Mouse (Mus musculus): ENCODE data around the gene Vwf.

The Vwf gene

DNA sequence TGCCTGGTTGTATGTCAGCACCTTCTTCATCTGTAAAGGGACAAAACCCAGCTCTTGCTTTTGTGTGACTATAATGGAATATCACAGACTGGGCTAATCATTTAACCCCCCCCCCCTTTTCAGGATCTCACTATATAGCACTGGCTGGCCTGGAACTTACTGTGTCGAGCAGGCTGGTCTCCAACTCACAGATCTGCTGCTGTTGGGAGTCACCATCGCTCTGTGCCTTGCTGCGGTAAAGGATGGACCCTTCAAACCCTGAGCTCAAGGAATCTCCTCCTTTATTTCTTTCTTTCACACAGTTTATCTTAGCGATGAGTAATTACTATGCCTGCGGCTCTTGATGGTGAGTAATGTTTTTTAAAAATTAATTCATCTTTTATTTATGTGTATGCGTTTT lies at the start of gene Vwf:
Gene Vwf, plus strand, starts transcription at position 301 of the 400 bp plus-strand sequence.
- in situ Hi-C loops (cut with MboI, MseI): no loop called here

DNA sequence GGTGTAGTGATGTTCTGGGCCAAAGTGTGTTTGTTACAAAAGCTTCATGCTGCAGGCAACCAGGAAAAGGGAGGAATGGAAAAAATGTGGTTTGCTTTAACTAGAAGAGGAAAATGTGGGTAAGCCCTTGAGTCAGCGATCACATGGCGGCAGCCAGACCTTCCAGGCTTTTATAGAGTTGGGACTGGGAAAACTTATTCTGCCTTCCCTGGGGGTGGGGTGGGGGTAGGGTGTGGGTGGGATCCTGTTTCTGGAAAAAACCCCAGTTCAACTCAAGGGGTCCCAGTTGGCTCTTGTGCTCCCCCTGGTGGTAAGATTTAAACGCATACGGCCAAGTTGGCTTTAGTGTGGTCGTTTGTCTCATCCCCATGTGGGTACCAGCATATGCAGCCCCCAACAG lies 48.5 kb upstream of the Vwf start:
- in situ Hi-C loops (cut with MboI, MseI): loop anchor here (5.0 to 25.0 kb wide), 3 partner anchors 76 to 611 kb away; partner anchors contain the start of gene Cd4 (in 1 of the 2)

DNA sequence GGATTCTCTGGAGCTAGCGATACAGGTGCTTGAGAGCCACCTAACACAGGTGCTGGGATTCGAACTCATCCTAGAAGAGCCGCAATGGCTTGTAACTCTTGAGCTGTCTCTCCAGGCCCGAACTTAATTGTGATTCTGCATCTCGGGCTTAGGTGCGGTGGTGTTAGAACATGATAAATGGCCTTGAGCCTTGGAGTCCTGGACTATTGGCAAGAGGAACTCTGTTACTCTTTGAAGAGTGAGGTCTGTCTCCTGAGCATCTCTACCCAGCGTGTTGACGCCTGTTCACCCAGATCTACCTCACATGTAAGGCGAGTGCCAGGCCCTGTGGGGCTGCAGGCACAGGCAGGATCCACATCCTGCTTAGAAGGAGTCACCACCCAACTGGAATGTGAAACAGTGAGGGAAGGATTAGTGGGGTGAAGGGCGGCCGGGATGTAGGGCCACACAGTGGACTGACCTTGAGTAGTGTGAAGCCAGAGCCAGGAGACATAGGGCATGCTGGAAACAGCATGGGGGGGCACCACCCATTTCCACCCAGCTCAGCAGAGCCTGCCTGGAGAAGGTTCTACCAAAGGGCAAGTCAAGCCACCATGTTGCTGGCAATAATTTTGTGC lies 43.3 kb upstream of the Vwf start:
- in situ Hi-C loops (cut with MboI, MseI): loop anchor here (5.0 to 25.0 kb wide), 4 partner anchors 39 to 659 kb away; partner anchors contain the start of gene Ntf3 (in 1 of the 2)

DNA sequence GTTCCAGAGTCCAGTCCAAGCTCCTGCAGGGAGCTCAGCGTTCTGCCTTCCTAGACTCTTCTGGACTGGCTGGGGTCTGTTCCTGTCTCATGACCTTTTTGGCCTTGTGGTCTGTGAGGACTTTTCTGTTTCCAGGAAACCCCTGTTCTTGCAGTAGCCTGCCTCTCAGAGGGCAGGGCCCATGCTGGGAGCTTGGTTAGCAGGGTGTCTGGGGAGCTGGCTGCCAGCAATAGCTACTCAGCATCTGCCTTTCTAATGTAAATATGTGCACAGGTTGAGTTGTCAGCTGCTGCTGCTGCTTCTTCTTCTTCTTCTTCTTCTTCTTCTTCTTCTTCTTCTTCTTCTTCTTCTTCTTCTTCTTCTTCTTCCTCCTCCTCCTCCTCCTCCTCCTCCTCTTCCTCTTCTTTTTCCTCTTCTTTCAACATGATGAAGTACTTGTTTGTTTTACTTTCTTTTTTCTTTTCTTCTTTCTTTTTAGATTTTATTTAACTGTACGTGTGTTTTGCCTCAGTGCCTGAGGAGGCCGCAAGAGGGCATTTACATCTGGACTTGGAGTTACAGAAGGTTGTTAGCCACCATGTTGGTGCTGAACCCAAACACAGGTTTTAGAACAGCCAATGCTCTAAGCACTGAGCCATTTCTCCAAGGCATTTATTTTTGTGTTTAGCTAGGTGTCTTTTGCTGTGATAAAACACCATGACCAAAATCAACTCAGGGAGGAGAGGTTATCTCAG lies 41.8 kb upstream of the Vwf start:
- in situ Hi-C loops (cut with MboI, MseI): loop anchor here (5.0 to 25.0 kb wide), 4 partner anchors 38 to 658 kb away; partner anchors contain the start of gene Ntf3 (in 1 of the 2)

DNA sequence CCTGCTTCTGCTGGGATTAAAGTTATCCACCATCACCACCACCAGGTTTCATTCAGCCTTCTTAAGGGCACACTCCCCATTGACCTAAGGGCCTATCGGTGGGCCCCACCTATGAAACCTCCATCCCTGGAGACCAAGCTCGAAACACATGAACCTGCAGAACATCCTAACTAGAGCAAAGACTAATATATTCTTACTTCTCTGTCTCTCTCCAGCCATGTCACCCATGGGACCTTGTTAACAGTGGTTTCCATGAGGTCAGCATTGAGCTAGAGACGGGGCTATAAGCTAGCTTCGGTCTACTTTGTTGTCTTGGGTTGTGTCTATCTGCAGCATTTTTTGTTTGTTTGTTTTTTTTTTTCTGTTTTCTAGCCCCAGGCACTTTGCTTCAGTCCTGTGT lies 40.1 kb upstream of the Vwf start:
- in situ Hi-C loops (cut with MboI, MseI): loop anchor here in 1 of 2 experiments (25.0 kb wide), 1 partner anchor 656 kb away; the partner anchor contains the start of gene Ntf3

DNA sequence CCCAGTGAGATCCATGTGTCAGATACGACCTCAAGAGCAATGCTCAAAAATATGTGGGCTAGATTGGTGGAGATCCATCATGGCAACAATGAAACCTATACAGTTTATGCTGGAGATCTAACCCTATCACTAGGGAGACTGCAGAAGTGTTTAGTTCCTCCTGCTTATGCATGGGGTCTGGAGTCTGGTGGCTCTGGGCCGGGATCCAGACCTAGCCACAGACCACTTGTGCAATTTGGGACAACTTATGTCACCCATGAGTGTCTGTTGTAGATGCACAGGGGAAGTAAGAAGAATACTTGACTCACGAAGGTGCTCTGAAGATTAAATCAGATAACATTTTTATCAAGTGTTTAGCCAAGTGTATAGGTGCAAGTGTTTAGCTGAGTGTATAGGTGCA lies 36.8 kb upstream of the Vwf start:
- in situ Hi-C loops (cut with MboI, MseI): loop anchor here in 1 of 2 experiments (25.0 kb wide), 1 partner anchor 653 kb away; the partner anchor contains the start of gene Ntf3

DNA sequence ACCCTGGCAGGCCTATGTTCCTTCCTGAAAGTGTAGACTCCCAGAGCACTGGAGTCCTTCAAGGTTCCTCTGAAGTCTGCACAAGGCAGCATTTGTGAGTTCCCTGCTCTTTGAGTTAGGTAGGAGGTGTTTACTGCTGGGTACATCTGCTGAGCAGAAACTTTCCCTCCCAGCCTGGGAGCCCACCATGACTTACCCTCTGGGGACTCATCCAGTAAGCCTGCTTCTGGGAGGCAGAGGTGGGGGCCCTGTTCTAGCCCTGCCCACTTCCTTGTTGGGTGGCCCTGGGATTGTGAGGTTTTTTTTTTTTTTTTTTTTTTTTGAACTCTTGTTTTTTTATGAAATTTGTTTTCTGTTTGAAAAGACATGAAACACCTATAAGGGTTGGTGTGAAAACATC lies 35.9 kb upstream of the Vwf start:
- in situ Hi-C loops (cut with MboI, MseI): loop anchor here in 1 of 2 experiments (25.0 kb wide), 1 partner anchor 652 kb away; the partner anchor contains the start of gene Ntf3

DNA sequence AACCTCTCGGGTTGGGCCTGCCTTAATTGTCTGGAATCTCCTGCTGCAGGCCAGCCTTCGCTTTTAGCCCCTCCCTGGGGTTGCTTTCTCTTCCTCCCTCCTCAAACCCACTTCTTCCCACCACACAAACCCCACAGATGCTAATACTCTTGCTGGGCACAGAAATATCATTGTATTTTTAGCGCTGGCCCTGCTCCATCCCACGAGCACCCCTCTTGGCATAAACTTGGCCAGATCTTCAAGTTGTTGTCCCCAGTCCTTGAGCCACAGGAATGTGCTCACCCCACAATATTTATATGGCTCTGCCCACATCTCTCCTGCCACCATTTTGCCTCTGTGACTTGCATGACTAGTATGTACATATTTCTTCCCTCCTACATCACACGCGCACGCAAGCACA lies 35.4 kb upstream of the Vwf start:
- in situ Hi-C loops (cut with MboI, MseI): loop anchor here in 1 of 2 experiments (25.0 kb wide), 1 partner anchor 651 kb away; the partner anchor contains the start of gene Ntf3

DNA sequence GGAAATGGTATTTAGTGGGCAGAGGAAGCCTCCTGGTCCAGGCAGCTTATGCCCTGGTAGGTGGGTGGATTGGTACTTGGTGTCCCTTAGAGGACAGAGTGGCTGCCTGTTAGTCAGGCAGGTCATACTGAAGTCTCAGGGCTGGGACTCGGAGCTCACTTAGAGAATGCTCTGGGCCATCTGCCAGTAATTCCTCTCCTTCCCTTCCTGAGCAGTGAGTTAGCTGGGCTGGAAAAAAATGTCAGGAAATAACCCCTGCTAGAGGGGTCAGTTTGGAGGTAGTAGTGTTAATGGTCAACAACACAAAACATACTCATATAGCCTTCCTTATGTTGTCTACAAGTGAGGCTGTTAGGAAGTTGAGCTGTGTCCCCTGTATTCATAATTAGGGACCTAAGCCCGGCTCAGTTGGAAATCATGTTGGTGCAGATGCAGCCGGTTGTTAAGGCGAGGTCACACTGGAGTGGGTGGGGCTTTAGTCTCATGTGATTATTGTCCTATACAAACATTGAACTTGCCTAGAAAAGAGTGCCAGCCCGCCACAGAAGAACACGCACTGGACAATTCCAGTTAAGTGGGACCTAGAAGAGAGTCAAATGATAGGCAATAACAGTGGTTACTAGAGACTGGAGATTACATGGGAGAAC lies 33.5 kb upstream of the Vwf start:
- in situ Hi-C loops (cut with MboI, MseI): loop anchor here in 1 of 2 experiments (25.0 kb wide), 1 partner anchor 649 kb away; the partner anchor contains the start of gene Ntf3

DNA sequence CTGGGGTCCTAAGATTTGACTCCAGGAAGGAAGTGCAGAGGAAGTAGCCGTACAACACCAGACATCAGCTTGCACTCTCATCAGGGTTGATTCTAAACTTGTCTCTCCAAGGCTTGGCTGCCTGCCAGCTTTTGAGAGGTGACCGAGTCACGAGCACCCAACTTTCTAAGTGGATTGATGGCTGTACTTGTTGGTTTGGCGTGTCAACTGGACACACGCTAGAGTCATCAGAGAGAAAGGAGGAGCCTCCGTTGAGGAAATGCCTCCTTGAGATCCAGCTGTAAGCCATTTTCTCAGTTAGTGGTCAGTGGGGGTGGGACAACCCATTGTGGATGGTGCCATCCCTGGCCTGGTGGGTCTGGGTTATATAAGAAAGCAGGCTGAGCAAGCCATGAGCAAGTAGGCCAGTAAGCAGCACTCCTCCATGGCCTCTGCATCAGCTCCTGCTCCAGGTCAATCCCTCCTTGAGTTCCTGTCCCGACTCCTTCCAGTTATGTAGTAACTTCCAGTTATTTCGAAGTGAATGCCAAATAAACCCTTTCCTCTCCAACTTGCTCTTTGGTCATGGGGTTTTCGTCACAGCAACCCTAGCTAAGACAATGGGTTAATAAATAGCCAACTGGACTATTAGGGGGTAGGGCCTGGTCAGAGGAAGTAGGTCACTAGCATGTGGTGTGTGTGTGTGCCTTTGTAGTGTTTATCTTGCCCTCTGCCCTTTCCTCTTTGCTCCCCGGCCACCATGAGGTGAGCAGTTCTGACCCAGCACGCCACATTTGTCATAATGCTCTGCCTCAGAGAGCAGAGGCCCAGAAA lies 30.9 kb upstream of the Vwf start:
- in situ Hi-C loops (cut with MboI, MseI): loop anchor here in 1 of 2 experiments (25.0 kb wide), 1 partner anchor 647 kb away; the partner anchor contains the start of gene Ntf3

DNA sequence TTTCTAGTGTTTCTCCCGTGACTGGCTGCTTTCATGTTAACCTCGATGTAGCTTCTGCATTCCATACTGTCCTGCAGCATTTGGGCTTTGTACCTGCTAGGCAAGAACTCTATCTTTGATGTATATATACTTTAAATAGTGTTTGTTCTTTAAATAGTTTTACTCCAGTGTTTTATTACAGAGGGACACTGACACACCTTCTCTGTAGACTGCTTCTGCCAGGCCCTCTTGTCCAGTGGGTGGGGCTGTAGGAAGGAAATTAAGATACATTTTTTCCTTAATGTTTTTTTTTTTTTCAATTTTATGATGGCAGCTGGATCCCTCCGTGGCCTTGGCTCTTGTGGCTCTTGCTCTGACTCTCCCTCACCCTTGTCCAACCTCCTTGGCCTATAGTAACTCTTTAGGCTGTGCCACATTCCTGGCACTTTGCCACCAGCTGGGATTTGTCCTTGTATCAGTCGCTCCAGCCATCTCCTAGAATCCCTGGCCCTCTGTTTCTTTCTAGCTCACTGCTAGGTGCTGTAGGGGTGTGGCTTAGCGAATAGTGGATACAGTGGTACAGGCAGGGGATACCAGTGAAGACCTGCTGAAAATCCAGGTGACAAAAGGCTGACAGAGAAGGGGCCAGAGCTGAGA lies 24.9 kb upstream of the Vwf start:
- in situ Hi-C loops (cut with MboI, MseI): loop anchor here (5.0 to 25.0 kb wide), 2 partner anchors 71 to 641 kb away; partner anchors contain the start of gene Ntf3 (in 1 of the 2)

DNA sequence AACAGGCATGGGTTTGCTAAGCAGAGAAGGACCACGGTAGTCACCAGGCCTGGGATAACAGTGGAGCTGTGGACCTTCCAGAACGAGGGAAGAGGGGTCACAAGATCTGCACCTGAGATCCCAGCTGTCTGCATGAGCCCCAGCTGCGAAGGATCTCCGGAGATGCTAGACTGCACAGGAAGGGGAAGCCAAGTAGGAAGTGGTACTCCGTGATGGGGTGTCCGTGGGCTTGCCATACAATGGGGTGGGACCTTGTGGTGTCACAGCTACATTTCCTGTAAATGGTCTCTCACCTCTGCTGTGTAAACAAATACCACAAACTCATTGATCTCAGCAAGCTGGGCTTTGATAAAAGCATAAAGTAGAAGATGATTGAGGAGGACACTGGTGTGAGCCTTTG lies 22.5 kb upstream of the Vwf start:
- in situ Hi-C loops (cut with MboI, MseI): loop anchor here (5.0 to 25.0 kb wide), 2 partner anchors 68 to 638 kb away; partner anchors contain the start of gene Ntf3 (in 1 of the 2)

DNA sequence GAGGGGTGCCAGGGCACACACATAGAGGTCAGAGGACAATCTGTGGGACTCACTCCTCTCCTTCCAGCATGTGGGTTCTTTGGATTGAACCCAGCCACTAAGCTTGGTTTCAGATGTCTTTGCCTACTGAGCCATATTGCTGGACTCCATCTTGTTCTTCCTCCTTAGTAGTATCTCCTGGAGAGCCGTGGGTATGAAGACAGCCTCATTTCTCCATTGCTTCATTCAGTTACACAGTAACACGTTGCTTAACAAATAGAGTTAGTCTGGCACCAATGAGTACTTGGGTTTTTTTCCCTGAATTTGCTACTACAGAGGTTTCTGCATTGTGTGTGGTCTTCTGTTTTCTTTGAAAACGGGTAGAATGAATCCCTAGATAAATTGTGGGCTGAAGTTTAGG lies 20.5 kb upstream of the Vwf start:
- in situ Hi-C loops (cut with MboI, MseI): no loop called here

DNA sequence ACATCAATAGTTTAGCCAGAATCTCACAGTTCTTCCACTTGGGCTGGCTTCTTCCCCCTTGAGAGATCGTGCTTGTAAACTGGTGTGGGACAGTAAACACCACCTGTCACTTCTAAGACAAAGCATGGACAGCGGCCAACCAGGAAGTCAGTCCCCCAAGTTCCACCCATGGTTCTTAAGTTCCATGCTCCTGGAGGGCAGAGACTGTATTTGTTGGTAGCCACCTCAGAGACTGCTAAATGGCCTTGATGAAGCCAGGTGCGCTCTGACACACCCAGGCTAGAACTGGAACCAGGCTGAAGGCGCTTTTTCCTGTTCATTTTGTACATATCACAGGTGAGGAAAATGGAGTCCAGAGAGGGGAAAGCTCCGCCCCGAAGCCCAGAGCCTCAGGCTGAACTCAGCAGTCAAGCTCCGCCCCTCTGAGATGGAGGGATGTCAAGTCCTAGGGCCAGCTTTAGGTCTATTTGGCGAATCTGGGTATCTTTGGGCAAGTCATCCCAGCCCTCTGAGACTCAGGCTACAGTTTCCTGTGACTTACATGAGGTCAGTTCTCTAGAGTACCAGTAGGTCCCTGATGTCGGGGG lies 17.9 kb upstream of the Vwf start:
- in situ Hi-C loops (cut with MboI, MseI): no loop called here

DNA sequence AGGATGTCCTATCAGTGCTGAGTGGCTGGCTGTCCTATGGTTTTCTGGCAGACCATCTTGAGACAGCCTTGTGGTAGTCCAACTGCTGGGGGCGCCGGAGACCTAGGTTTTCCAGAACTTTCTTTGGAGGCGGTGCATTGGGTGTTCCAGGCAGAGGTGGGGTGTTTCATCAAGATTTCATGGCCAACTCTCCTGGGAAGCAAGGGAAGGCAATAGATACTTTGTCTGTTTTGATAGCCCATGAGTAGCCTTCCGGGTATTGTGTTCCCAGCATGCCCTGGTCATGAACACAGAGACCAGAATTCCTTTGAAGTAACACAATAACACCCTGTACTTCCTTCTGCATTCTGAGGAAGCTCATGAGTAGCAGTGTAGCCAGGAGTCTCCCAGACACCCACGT lies 17.1 kb upstream of the Vwf start:
- in situ Hi-C loops (cut with MboI, MseI): no loop called here

DNA sequence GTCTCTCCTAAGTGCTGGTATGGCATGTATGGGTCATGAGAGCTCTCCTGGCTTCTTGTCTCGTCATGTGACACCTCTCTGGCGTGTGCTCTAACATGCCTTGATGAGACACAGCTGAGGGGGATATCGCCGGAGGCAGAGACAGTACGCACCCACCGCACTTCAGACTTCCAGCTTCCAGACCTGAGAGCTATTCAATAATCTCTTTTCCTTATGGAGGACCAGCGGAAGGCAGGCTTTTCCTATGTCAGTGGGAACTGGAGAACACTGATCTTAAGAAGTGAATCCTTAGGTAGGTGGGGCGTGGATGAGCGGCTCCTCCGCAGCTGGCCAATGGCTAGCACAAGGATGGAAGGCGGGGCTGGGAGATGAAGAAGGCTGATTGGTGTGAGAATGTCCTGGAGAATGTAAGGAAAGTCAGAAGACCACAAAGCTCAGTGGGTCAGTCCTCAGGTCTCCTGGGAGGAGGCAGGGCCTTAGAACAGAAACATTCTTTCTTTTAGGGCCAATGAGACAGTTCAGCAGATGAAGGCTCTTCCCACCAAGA lies 13.4 kb upstream of the Vwf start:
- in situ Hi-C loops (cut with MboI, MseI): no loop called here

DNA sequence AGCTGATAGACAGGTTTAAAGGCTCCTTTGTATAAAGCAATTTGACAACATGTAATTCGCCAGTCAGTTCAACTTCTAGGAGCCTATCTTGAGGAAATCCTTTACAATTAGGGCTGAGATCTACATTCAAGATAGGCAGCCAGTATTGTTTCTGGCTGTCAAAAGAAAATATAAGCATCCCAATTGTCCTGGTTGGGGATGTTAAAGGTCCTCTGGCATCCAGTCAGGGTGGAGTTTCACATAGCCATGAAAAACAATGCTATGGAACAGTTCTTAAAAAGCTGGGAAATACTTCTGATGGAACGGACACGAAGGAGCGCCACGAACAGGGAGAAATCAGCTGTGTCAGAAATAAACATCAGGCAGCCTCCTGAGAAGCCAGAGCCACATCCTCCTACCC lies 11.6 kb upstream of the Vwf start:
- in situ Hi-C loops (cut with MboI, MseI): no loop called here

DNA sequence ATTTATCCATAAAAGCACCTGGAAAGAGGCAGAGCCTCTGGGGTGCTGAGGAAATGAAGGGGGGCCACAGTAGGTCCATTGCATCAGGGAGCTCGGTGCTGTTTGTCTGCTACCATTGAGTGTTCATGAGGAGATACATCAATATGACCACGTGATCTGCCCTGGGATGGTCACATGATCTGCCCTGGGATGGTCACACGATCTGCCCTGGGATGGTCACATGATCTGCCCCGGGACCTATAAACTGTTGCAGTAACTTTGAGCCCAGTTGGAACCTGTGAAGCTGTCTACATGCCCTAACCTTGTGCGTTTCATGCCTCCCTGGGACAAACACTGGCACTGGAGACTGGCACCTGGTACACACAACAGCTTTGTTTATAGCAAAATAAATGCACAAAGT lies 8.1 kb upstream of the Vwf start:
- in situ Hi-C loops (cut with MboI, MseI): no loop called here

DNA sequence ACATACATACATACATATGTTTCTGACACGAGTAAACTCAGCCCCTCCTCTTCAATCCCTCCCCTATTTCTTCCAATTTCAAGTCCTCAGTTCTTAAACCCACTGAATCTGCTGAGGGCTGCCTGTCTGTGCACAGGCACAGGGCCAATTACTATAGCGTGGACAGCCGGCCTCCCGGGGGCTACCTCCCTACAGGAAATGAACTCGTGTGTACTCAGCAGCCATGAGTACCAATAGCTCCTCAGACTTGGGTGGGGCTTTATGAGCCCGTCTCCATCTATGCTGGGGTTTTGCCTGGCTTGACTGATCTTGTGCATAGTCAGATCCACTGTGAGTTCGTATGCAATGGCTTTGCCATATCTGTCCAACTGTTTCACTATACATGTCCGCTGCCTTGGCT lies 7.2 kb upstream of the Vwf start:
- in situ Hi-C loops (cut with MboI, MseI): no loop called here

DNA sequence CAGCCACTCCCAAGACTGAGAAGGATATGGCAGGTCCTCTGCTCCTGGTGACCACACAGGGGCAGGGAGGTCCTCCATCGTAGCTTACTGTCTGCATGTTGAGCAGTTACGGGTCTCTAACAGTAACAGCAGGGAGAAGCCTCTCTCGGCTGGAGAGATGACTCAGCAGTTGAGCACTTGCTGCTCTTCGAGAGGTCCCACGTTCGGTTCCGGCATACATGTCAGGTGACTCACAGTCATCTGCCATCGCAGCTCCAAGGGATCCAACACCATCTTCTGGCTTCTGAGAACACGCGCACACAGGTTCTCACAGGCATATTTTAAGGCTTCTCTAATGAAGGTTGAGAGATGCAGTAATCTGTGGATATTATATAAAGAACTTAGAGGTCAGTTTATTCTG lies 6.4 kb upstream of the Vwf start:
- in situ Hi-C loops (cut with MboI, MseI): loop anchor here (5.0 kb wide), 2 partner anchors 38 to 62 kb away; no protein-coding TSS in a partner anchor
